Mouse (Mus musculus) kidney, embryonic 16.5 days (tissue): ENCODE data around the gene Cpd. TPM values are rescaled to one million over a fixed set of nuclear protein-coding genes. Genes with fewer than 3 reads are reported as not detected.

Experiments used
- ATAC-seq: fragments of 200-750 bp; cut with Nextera tagmentation; 2 replicates; pipeline ENCODE4 v1.8.0; 2017; ENCODE audit warnings: moderate TSS enrichment; ENCODE audit not compliant: low FRiP score, low TSS enrichment
- H3K27ac ChIP-seq: fragments of 300-500 bp; sonication (generic); 2 replicates; pipeline ENCODE4 v1.5.1; 2014; ENCODE audit warnings: low read length
- H3K27me3 ChIP-seq: fragments of 300-500 bp; sonication (generic); 2 replicates; pipeline ENCODE4 v1.6.1; 2014; ENCODE audit warnings: low read length, control low read depth, mixed read lengths; ENCODE audit not compliant: insufficient read depth
- H3K36me3 ChIP-seq: fragments of 300-500 bp; sonication (generic); 2 replicates; pipeline ENCODE4 v1.6.1; 2014; ENCODE audit warnings: low read length, control low read depth, mixed read lengths; ENCODE audit not compliant: insufficient read depth
- H3K4me1 ChIP-seq: fragments of 300-500 bp; sonication (generic); 2 replicates; pipeline ENCODE4 v1.6.1; 2014; ENCODE audit warnings: low read length, control low read depth, mixed read lengths; ENCODE audit not compliant: insufficient read depth
- H3K4me2 ChIP-seq: fragments of 300-500 bp; sonication (generic); replicated peaks from 2 replicates; pipeline ENCODE4 v1.6.1; 2014; ENCODE audit warnings: low read depth, low read length
- H3K4me3 ChIP-seq: fragments of 300-500 bp; sonication (generic); 2 replicates; pipeline ENCODE4 v1.5.1; 2014; ENCODE audit warnings: mild to moderate bottlenecking, low read length
- H3K9ac ChIP-seq: fragments of 300-500 bp; sonication (generic); replicated peaks from 2 replicates; pipeline ENCODE4 v1.6.1; 2014; ENCODE audit warnings: low read length
- H3K9me3 ChIP-seq: fragments of 300-500 bp; sonication (generic); 2 replicates; pipeline ENCODE4 v1.6.1; 2016; ENCODE audit warnings: low read length, control low read depth
- WGBS: fragments of 180-500 bp; shearing (Covaris S2); extraction: QIAGEN DNeasy Blood & Tissue Kit; methylation state at CpG from one replicate; pipeline ENCODE4 v1.1.7; 2014; 5-methylcytosine and 5-hydroxymethylcytosine counted together
- polyA plus RNA-seq: library from polyadenylated mRNA; unstranded; fragments of >200 nt; fragmentation: Nextera tagmentation; extraction: Ambion mirVana; gene quantifications from 2 replicates; pipeline ENCODE4 v1.2.1, GENCODE M21; 2015

Gene Cpd
- 12.3 and 13.9 TPM in 2 replicates for polyA plus RNA-seq

DNA sequence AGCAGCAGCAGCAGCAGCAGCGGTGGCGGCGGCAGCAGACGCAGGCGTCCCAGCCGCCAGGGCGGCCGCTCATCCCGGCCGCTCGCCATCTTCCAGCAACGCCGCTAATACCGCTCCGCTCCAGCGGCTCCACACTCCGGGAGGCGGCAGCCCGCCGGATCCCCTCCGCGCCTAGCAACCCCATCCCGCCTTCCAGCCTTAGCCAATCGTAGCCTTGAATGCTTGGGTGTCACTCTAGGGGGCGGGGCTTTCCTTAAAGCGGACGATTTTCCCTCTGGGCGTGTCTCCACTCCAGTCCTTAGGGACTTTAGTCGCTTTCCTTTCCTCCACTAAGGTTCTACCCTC, at the start of gene Cpd:
Gene Cpd (minus strand): TSS at position 141 of the 345 bp plus-strand sequence.
- H3K27me3 ChIP-seq, result no peaks in the 10 kb centered on the region
- H3K4me3 ChIP-seq, result peak within 1 kb of the TSS; percentile 87
- H3K4me2 ChIP-seq, result peak within 1 kb of the TSS; percentile 90
- H3K27ac ChIP-seq, result peak within 1 kb of the TSS; percentile 88
- WGBS, result 0% methylated on average over 29 of the region's 29 CpGs
- H3K9ac ChIP-seq, result peak within 1 kb of the TSS; percentile 94
- peak; percentile 99 for ATAC-seq
- H3K9me3 ChIP-seq, result no peaks in the 10 kb centered on the region
- no peaks in the 10 kb centered on the region for H3K36me3 ChIP-seq
- H3K4me1 ChIP-seq, result peaks cover 38% of the 10 kb centered on the region

DNA sequence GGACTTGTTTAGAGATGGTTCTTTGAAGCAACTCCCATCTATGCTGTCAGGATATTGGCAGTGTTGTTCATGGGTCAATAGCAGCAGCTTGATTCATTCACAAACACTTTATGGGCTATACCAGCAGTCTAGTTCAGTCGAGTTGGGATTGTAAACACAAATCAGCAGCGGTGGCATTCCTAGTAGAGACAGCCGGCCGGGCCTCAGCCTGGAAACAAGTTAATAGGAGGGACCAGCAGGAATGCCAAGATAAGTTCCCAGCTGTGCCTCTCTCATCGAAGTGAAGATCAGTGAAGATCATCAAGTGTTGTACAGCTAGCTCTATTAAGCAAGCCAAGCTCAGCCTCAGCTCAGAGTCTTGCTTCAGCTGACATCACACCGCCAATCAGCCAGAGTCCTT, 49.5 kb upstream of the Cpd start:
- H3K27ac ChIP-seq, result peak overlapping the region; percentile 48
- ATAC-seq, result no peak
- H3K9me3 ChIP-seq, result no peaks in the 10 kb centered on the region
- no peak overlapping the region for H3K9ac ChIP-seq
- peaks cover 61% of the 10 kb centered on the region for H3K4me1 ChIP-seq
- 41% methylated on average over 6 of the region's 6 CpGs for WGBS
- no peaks in the 10 kb centered on the region for H3K36me3 ChIP-seq
- no peak overlapping the region for H3K4me2 ChIP-seq
- H3K4me3 ChIP-seq, result no peak overlapping the region
- no peaks in the 10 kb centered on the region for H3K27me3 ChIP-seq

DNA sequence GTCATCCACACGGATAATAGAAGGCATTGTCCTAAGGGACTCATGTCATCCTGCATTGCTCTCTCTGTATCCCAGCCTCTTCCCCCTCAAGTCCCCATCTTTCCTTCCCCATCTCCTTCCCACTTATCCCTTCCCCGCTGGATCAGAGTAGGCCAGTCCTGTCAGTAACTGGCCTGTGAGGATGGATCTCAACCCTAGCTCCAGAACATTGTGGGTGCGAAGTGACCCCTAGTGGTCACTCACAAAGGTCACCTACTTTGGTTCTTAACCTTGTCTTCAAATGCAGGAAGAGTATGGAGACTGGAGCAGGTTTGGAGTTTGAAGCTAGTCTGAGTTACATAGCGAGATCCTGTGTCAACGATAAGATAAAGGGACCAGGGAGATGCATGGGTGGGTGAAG, 47.4 kb upstream of the Cpd start:
- Histone ChIP-seq H3K4me3 (no peak overlapping the region), H3K36me3 (no peaks in the 10 kb centered on the region), H3K27ac (peak overlapping the region; percentile 78), H3K4me2 (peak overlapping the region; percentile 36), H3K9ac (peak overlapping the region; percentile 12; the same call in 1 of the 2 replicates), H3K4me1 (peaks cover 70% of the 10 kb centered on the region), H3K9me3 (no peaks in the 10 kb centered on the region), H3K27me3 (no peaks in the 10 kb centered on the region)
- 20% methylated on average over 5 of the region's 5 CpGs for WGBS
- peak; percentile 60; the same call in 1 of the 2 replicates for ATAC-seq

DNA sequence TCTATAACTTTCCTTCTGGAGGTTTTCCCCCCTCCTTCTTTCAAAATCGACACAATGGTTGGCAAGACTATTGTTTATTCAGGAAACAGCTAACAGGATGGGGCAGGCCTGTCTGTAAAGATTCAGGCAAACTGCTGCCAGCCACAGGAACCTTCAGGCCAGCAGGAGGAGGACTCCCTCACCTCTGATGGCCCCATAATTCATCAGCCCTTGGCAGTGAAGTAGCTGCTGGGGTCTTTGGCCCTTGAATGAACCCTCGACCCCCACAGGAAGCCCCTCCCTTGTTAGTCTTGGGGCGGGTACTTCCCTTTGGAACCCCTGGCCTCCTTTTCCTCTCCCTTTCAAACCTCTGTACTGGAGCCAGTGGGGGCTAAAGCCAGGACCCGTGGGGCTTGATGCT, 46.8 kb upstream of the Cpd start:
- Histone ChIP-seq H3K4me2 (peak overlapping the region; percentile 36; the same call in 1 of the 2 replicates), H3K4me1 (peaks cover 68% of the 10 kb centered on the region), H3K36me3 (no peaks in the 10 kb centered on the region), H3K27ac (peak overlapping the region; percentile 78), H3K4me3 (no peak overlapping the region), H3K27me3 (no peaks in the 10 kb centered on the region), H3K9me3 (no peaks in the 10 kb centered on the region), H3K9ac (peak overlapping the region; percentile 26; the same call in 1 of the 2 replicates)
- WGBS, result 4% methylated on average over 4 of the region's 4 CpGs
- peak; percentile 73 for ATAC-seq

DNA sequence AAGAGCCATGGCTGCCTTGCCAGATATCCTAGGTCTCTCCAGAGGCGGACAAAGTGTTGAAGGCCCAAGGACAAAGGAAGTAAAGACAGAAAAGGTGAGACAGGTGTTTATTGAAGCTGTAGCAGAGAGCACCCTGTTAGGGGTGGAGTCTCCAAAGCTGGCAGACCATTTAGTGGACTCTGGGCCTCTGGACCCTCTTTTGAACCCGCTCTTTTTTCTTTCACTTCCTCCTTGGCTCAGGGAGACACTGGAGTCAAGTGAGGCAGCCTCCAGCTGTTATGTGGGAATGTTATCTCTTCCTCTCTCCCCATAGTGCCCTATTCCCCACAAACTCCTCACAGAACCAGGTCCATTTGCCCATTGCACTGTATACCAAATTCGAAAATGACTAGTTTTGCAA, 46.2 kb upstream of the Cpd start:
- H3K36me3 ChIP-seq, result no peaks in the 10 kb centered on the region
- peaks cover 62% of the 10 kb centered on the region for H3K4me1 ChIP-seq
- 70% methylated on average over 3 of the region's 3 CpGs for WGBS
- H3K9me3 ChIP-seq, result no peaks in the 10 kb centered on the region
- H3K4me2 ChIP-seq, result no peak overlapping the region
- peak overlapping the region; percentile 78; the same call in 1 of the 2 replicates for H3K27ac ChIP-seq
- no peaks in the 10 kb centered on the region for H3K27me3 ChIP-seq
- no peak overlapping the region for H3K9ac ChIP-seq
- ATAC-seq, result no peak
- no peak overlapping the region for H3K4me3 ChIP-seq

DNA sequence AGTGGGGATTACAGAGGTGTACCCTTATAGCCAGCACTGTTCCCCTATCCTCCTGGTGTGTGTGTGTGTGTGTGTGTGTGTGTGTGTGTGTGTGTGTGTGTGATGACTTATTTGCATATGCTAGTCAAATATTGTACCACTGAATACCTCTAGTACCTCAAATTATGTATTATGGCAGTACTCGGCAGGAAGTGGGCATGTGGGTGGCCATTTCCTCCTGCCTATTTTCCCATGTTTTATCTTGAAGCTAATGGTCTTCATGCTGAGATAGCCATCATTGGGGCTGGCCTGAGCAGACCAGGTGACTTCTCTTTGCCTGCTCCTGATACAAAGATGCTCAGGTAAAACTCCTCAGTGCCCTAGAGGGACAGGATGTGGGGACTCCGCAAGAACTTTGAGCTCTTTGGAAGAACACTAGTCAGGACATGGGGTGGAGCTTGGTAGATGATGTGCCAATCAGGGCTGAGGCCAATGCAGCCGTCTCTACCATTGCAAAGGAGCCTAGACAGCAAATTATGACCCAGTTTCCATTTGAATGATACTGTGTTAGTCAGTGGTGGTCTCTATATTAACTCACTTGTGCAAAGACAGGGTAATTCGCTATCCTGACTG, 45.0 kb upstream of the Cpd start:
- Histone ChIP-seq H3K4me2 (no peak overlapping the region), H3K9me3 (no peaks in the 10 kb centered on the region), H3K4me1 (peaks cover 53% of the 10 kb centered on the region), H3K27me3 (no peaks in the 10 kb centered on the region), H3K4me3 (no peak overlapping the region), H3K27ac (no peak overlapping the region), H3K36me3 (no peaks in the 10 kb centered on the region), H3K9ac (no peak overlapping the region)
- 74% methylated on average over 4 of the region's 4 CpGs for WGBS
- no peak for ATAC-seq

DNA sequence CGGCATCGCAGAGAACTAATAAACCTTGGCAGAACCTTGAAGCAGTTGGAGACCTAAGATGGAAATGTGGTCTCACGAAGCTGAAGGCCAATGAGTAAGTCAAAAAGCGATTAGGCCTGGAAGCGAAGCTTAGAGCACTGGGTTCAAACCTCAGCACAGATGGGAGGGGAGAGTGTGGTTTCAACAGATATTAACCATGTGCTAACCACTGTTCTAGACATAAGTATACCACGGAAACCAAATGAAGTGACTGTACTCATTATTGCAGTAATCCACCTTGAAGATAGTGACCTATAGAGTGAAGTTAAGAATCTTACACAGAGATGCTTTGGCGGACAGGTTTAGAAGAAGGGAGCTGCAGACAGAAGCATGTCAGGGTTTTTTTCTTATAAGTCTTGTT, 44.4 kb upstream of the Cpd start:
- H3K36me3 ChIP-seq, result no peaks in the 10 kb centered on the region
- no peak overlapping the region for H3K27ac ChIP-seq
- WGBS, result 90% methylated on average over 7 of the region's 7 CpGs
- H3K9ac ChIP-seq, result no peak overlapping the region
- peaks cover 47% of the 10 kb centered on the region for H3K4me1 ChIP-seq
- no peak overlapping the region for H3K4me3 ChIP-seq
- H3K27me3 ChIP-seq, result no peaks in the 10 kb centered on the region
- H3K4me2 ChIP-seq, result no peak overlapping the region
- no peaks in the 10 kb centered on the region for H3K9me3 ChIP-seq
- ATAC-seq, result no peak

DNA sequence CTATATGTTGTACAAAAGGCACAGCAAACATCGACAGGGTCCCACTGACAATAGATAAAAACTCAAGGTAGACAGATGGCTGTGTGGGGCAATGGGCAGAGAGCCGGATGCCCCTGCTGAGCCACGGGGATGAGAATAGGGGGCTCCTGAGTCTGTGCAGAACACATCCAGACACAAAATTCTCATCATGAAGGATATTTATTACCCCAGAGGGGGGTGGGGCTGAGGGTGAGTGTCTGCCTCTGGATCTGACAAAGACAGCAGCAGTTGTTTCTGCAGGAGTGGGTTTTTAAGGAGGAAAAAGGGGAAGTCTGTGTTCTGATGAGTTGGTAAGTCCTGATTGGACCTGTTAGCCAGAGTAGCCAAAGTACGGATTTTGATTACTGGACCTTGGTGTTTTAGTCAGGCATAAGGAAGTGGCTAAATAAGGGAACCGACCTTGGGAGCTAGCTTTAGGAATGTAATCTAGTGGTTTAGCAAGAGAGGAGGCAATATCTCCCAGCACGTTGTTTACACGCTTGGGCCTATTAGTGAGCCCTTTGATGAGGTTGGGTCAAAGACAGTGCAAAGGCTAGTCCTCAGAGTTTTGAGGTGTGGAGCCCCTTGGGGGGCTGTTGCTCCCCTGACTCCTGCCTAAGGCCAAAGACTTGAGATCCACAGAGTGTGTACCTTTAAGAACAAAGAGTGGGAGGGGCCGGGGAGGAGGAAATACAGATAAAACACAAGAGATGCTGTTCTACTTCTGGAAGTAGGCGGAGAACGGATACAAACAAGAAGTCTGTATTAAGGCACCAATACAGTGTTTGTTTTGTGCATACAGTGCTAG, 42.7 kb upstream of the Cpd start:
- H3K4me3 ChIP-seq, result no peak overlapping the region
- no peak overlapping the region for H3K9ac ChIP-seq
- peak overlapping the region; percentile 45; the same call in 1 of the 2 replicates for H3K27ac ChIP-seq
- no peak overlapping the region for H3K4me2 ChIP-seq
- no peak for ATAC-seq
- H3K4me1 ChIP-seq, result peaks cover 32% of the 10 kb centered on the region
- H3K36me3 ChIP-seq, result no peaks in the 10 kb centered on the region
- no peaks in the 10 kb centered on the region for H3K9me3 ChIP-seq
- 40% methylated on average over 10 of the region's 10 CpGs for WGBS
- no peaks in the 10 kb centered on the region for H3K27me3 ChIP-seq

DNA sequence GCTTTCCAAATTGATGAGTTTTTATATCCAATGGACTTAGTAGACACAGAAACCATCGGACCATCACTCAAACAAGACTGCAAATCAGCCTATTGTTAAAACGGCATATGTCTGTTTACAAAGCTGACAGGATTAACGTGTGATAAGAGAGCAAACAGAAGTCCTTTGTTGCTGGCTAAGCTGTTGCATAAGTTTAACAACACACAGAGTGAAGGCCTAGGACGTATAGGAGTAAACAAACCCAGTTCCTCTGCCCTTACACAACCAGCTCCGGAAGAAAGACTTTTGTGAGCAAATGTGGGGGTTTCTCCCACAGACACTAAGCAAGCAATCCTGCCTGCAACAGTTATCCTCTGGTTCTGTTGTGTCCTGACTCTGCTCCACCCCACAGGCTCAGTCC, 37.6 kb upstream of the Cpd start:
- WGBS, result 48% methylated on average over 5 of the region's 5 CpGs
- no peaks in the 10 kb centered on the region for H3K9me3 ChIP-seq
- H3K27me3 ChIP-seq, result no peaks in the 10 kb centered on the region
- no peak overlapping the region for H3K4me2 ChIP-seq
- no peak overlapping the region for H3K4me3 ChIP-seq
- ATAC-seq, result no peak
- peaks cover 3% of the 10 kb centered on the region; the same call in 1 of the 2 replicates for H3K4me1 ChIP-seq
- H3K36me3 ChIP-seq, result no peaks in the 10 kb centered on the region
- no peak overlapping the region for H3K27ac ChIP-seq
- H3K9ac ChIP-seq, result no peak overlapping the region

DNA sequence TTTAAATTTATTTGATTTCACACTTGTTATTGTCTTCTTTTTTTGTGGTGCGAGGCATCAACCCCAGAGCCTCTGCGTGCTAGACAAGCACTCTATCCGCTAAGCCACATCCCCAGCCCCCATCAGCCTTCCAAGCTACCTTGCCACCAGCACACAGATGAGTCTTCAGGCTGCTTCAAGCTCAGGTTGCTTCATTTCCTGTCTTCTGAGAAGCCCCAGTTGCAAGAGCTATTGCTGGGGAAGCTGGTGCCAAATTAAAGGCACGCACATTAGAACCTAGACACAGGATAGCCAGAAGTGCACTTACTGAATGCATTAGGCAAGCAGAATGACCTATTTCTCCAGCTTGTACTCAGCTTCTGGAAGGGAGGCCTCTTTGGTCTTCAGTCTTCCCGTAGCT, 33.0 kb upstream of the Cpd start:
- H3K27ac ChIP-seq, result no peak overlapping the region
- 84% methylated on average over 5 of the region's 5 CpGs for whole genome bisulfite sequencing
- no peaks in the 10 kb centered on the region for H3K27me3 ChIP-seq
- H3K36me3 ChIP-seq, result no peaks in the 10 kb centered on the region
- 0 out of 2 replicates have a peak, but pooled peaks cover 4% of the 10 kb centered on the region for H3K4me1 ChIP-seq
- no peaks in the 10 kb centered on the region for H3K9me3 ChIP-seq
- H3K4me3 ChIP-seq, result no peak overlapping the region
- H3K9ac ChIP-seq, result no peak overlapping the region
- no peak overlapping the region for H3K4me2 ChIP-seq
- no peak for ATAC-seq
